Mouse (Mus musculus) gastrocnemius, postnatal 25 days (tissue): Measurements from ENCODE around the gene Kmt2a. TPM values are rescaled to one million over a fixed set of nuclear protein-coding genes. Genes with fewer than 3 reads are reported as not detected.
A peak's percentile ranks its signal among the peaks of the same experiment; 100 is the strongest.

Source experiments
- DNase-seq: peaks from one replicate; pipeline ENCODE4 v3.0.0; 2022
- long read RNA-seq, 2 experiments: library from polyadenylated mRNA; stranded (forward); transcript quantifications; one replicate each; pipeline ENCODE4 v2.0.0; 2021
- total RNA-seq, 2 experiments: library from RNA; stranded (reverse); gene quantifications; 1 replicate in 1 of 2; 2 replicates in 1 of 2; pipeline ENCODE4 v1.2.3; 2021

Kmt2a gene
- total RNA-seq = 10 to 100 TPM; 10.0 to 15.3 TPM
- long read RNA-seq, experiment 1, partial matches to known transcripts = 0 of 27 reads
- long read RNA-seq, experiment 1, other reads (novel, unspliced or antisense) = 27 of 27 reads
- long read RNA-seq, experiment 2, partial matches to known transcripts = 1 of 19 reads
- long read RNA-seq, experiment 2, other reads (novel, unspliced or antisense) = 18 of 19 reads

DNA sequence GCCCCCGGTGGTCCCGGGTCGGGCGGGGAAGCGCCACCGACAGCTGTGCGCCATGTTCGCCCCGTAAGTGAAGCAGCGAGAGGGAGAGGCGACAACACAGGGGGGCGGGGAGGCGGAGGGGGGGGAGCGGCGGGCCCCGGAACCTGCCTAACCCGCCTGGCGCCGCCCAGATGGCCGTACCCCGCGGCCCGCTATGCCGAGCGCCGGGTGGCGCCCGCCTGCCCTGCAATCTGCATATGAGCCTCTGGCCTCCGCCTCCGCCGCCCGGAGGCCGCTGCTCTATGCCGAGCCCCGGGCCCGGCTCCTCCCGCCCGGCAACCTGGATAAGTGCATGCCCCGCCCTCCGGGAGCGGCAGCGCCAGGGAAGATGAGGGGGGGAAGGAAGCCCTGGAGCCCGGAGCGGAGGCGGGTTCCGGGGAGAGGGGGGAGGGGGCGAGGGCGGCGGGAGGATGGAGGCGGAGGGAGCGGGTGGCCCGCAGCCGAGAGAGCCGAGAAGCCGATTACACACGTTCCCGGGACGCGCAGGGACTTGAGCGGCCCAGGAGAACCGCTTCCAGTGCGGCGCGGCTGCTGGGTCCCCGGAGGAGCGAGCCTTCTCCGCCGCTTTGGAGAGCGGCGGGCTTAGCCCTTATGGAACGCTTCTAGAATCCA is at the start of gene Kmt2a:
Gene Kmt2a (minus strand): TSS at position 76 of the 651 bp plus-strand sequence.
- peak; percentile 99 for DNase-seq

DNA sequence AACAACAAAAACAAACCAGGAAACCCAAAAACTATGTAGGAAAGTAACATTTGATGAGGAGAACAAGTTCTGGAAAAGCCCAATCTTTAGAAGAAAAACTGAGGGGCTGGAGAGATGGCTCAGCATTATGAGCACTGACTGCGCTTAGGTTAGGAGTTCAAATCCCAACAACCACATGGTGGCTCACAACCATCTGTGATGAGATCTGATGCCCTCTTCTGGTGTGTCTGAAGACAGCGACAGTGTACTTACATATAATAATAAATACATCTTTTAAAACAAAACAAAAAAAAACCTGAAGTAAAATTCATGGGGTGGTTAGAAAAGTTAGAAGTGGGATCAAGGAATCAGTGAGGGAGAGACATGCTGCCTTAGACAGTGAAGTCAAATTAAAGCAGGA is 40.4 kb upstream of the Kmt2a start:
- DNase-seq = no peak

- DNase-seq = no peak
Observed at GRCm38 (mm10) chr9:44921123-44921468, 40.0 kb upstream of the Kmt2a start.

- peak; percentile 78 for DNase-seq
Observed at GRCm38 (mm10) chr9:44920374-44921122, 39.5 kb upstream of the Kmt2a start, which contains the start of gene Atp5l. Gene Atp5l, minus strand, starts transcription at chr9:44920742.

DNA sequence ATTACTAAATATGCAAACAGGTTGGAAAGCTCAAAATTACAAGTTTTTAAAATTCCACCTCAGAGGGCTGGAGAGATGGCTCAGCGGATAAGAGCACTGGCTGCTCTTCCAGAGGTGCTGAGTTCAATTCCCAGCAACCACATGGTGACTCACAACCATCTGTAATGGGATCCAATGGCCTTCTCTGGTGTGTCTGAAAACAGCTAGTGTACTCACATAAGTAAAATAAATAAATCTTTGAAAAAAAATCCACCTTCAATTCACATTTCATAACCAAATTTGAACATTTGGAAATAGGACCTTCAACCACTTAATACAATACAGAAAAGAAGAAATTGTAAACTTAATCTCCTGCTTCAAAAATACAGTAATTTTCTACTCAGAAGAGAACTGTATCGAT is 38.5 kb upstream of the Kmt2a start:
- no peak for DNase-seq

GRCm38 (mm10) chr9:44916196-44916595 is 35.1 kb upstream of the Kmt2a start:
- DNase-seq = no peak

DNA sequence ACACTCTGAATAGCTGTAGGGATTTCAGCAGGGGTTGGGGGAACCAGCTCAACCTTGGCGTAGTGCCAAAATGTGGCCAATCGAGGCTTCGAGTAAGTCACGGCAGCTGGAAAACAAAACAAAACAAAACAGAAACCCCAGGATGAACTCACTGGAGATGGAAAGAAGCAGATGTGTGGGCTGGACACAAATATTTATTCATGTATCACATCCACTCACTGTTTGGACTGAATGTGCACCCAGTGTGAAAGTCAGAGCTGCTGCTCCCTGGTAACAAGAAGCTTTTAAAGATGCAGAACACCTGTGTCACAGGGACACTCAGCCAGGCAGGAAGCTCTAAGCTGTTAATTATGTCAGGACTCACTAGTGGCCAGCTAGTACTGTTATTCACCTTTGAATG is 33.6 kb upstream of the Kmt2a start:
- no peak for DNase-seq

GRCm38 (mm10) chr9:44911365-44911764 is 30.3 kb upstream of the Kmt2a start:
- DNase-seq = no peak

DNA sequence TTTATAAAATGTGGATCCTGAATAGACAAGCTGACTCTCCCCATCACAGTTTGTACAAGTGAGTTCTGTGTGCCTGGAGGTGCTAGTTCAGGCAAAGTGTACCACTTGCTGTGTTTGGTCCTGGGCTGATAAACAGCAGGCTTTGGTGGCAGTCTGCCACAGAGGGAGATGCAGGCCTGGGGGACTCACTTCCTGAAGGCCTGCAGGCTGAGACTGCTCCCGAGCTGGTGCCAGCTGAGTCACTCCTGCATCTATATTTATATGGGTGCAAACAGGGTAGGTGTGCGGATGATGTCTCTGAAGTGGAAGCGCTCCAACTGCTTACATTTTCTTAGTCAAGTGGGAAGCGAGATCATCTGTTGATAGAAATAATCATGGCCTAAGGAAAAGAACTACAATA is 24.5 kb upstream of the Kmt2a start:
- DNase-seq = peak; percentile 34

- peak; percentile 62 for DNase-seq
Observed at GRCm38 (mm10) chr9:44904964-44905363, 23.9 kb upstream of the Kmt2a start.

GRCm38 (mm10) chr9:44903856-44904255 is 22.8 kb upstream of the Kmt2a start:
- no peak for DNase-seq

DNA sequence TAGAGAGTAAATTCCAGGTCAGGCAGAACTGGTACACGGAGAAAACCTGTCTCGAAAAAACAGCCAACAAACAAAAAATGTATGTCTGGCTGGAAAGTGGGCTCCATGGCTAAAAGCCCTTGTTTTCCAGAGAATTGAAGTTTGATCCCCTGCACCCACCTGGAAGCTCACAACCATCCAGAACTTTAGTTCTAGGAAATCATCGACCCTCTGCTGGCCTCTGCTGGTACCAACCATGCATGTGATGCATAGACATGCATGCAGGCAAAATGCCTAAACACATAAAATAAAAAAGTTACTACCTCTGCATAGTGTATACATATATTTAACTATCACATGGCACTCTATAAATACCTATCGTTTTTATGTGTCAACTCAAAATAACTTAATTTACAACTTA is 19.3 kb upstream of the Kmt2a start:
- DNase-seq = no peak

GRCm38 (mm10) chr9:44899716-44900115 is 18.6 kb upstream of the Kmt2a start:
- DNase-seq = no peak

DNA sequence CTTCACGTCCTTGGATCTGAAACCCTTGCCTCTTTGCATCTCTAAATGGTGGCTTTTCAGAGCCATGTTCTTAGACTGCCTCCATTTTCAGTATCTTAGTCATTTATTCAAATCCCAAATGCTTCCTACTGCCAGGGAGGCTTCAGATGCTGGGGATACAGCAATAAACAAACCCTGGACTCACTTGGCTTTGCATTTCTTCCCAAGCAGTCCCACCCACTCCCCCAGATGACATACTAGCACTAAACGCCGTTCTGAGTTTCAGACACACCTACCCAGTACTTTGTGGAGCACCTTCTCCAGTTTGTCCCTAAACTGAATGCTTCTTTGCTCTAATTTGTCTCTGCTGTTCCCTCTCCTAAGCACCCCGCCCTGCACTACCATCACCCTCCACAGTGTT is 15.9 kb upstream of the Kmt2a start:
- no peak for DNase-seq

DNA sequence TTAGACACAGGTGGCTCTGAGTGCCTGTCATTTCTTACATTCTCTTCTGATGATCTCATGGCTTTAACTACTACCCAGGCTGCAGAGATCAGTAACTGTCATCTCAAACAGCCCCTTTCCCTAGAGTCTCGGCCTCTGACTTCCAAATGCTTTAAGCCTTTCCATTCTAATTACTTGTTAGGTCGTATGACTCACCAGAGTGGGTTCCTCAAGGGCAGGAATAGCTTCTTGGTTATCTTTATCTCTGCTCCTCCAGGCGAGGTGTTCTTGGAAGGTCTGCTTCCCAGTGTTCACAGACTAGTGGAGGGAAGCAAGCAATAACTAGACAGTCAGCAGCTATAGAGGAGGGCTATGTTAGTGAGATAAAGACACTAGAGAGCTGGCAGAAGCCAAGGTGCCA is 11.6 kb upstream of the Kmt2a start:
- DNase-seq = no peak

DNA sequence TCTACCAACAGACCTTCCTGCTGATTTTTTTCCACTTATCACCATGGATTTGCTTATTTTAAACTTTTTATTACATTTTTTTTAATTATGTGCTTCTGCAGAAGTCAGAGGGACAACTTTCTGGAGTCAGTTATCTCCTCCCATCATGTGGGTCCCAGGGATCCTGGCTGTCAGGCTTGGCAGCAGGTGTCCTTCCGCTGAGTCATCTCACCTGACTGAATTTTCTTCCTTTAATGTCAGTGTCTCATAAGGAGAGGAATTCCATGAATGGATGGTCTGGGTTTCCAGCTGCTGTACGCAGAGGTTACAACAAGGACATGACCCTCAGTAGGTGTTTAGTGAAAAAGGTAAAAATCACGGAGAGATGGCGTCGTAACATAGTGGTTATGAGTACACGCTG is 10.1 kb upstream of the Kmt2a start:
- DNase-seq = no peak

- DNase-seq = no peak
Observed at GRCm38 (mm10) chr9:44890122-44890521, 9.0 kb upstream of the Kmt2a start.

DNA sequence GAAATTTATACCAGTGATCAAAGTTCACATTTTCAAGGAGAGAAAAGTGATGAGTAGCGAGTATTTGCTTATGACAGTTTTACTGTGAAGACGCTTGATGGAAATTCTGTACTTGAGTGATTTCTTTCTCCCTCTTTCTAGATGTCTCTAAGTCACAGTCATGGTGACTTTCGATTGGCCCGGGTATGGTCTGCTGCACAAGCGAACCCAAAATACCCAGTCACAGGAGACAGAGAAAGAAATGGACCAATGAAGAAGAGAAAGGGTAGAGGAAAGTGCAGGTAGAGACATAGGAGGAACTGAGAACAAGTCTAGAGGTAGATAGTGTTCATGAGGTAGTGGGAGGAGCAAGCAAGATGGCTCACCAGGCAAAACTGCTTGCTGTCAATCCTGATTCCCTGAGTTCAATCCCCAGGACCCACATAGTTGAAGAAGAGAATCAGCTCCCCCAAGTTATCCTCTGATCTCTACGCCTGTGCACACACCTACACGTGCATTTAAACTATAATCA is 7.1 kb upstream of the Kmt2a start:
- DNase-seq = no peak

DNA sequence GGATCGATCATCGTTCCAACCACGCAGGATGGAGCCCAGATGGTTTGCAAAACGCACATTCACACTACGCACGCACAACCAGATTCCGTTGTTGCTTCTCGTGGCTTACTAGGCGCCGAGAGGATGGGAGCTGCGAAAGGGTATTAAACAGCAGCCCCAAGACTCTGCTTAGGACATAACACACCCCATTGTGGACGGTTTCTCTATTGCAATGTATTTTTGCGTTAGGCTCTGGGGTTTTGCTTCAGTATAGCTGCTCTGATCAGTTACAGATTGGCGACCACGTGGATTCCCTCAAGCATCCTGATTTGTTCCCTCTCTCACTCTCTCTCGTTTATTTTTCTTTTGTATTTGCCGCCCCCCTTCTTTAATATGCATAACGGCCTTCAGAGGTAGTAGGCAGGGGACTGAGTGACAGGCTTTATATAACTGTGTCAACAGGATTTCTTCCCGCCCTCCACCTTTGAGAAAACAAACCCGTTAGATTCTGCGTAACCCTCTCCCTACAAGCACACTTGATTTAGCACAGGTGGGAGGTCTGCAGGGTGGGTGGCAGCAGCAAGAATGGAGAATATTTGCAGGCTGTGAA is 2.0 kb upstream of the Kmt2a start:
- DNase-seq = no peak

DNA sequence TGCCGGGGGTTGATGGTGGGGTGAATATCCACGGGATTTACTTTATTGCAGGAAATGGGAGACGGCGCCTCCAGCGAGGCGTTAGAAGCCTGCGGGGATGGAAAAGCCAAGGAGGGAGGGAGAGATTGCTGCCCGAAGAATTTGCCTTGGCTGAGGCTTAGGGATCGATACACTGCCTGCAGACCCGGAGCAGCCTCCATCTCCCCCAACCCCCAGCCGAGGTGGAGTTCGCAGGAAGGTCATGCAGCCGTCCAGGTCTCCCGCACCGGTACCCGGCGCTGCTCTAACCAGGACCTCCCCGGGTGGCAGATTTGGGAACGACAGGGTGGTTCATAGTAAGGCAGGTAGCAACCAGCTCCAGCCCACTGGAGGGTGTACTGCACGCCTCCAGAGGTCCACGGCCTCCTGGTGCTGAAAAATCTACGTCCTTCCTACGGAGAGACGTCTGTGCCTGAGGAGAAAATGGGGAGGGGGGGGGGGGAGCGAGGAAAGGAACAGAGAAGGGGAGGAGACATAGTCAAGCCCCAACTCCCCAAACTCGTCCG is 1.4 kb upstream of the Kmt2a start:
- DNase-seq = peak; percentile 30

DNA sequence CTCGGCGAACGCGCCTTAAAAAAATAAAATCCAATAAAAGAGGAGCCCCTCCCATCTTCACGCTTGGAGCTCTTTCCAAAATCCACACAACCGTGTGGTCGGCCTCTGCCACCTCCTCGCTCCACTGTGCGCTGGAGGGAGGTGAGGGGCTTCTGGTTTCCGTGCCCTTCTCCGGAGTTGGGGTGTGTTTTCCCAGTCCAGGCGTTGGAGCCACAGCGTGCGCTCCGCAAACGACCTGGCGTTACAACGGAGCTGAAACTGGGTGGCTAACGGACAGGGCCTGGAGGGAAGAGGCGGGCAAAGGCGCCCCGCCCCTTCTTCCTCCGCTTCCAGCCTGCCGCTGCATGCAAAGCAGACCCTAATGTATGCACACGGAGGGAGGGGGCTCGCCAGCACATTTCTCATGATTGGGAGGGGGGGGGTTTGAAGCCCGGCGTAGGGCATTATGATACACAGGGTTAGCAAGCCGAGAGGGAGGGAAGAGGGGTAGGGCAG is 892 bp upstream of the Kmt2a start:
- peak; percentile 73 for DNase-seq

- peak; percentile 20 for DNase-seq
Observed at GRCm38 (mm10) chr9:44880309-44881081, 601 bp downstream of the Kmt2a start.
